Mouse (Mus musculus) myocyte (in vitro differentiated cells): ENCODE results near the gene Ccn6. TPM values are rescaled to one million over a fixed set of nuclear protein-coding genes. Genes with fewer than 3 reads are reported as not detected.

Experiments used
- H3K27me3 ChIP-seq: one replicate; pipeline ENCODE4 v1.6.1; 2011; ENCODE audit not compliant: control insufficient read depth, insufficient read depth, insufficient read length
- H3K36me3 ChIP-seq: one replicate; pipeline ENCODE4 v1.6.1; 2011; ENCODE audit not compliant: control insufficient read depth, insufficient read depth
- H3K4me2 ChIP-seq: one replicate; pipeline ENCODE4 v1.6.1; 2011; ENCODE audit warnings: low read depth, control low read depth
- H3K4me3 ChIP-seq: one replicate; pipeline ENCODE4 v1.5.1; 2011; ENCODE audit warnings: mild to moderate bottlenecking, control low read depth, moderate library complexity
- H3K79me2 ChIP-seq: one replicate; pipeline ENCODE4 v1.6.1; 2011; ENCODE audit not compliant: control insufficient read depth, insufficient read depth
- H3ac ChIP-seq: one replicate; pipeline ENCODE4 v1.6.1; 2011; ENCODE audit not compliant: control insufficient read depth, insufficient read length
- CEBPB ChIP-seq: IDR thresholded peaks from 2 replicates; pipeline ENCODE4 v1.6.1; 2011; ENCODE audit warnings: mild to moderate bottlenecking, moderate library complexity; ENCODE audit not compliant: poor library complexity, insufficient read depth, severe bottlenecking
- E2F4 ChIP-seq: IDR thresholded peaks from one replicate; pipeline ENCODE4 v1.6.1; 2011; ENCODE audit warnings: mild to moderate bottlenecking, control low read depth, moderate library complexity; ENCODE audit not compliant: insufficient read depth
- MAX ChIP-seq: IDR thresholded peaks from one replicate; pipeline ENCODE4 v1.6.1; 2011; ENCODE audit warnings: low read depth, mild to moderate bottlenecking, control low read depth
- MYOD1 ChIP-seq, 3 experiments: IDR thresholded peaks; one replicate each; pipeline ENCODE4 v1.6.1; 2011; ENCODE audit warnings: control low read depth in 2 of 3, low read depth in 2 of 3, mild to moderate bottlenecking in 2 of 3, moderate library complexity in 1 of 3; ENCODE audit not compliant: insufficient read length in 2 of 3, control insufficient read depth in 1 of 3
- MYOG ChIP-seq, 3 experiments: IDR thresholded peaks; one replicate each; pipeline ENCODE4 v1.6.1; 2011; ENCODE audit warnings: control low read depth in 2 of 3, low read depth in 2 of 3, mild to moderate bottlenecking in 2 of 3; ENCODE audit not compliant: insufficient read length in 2 of 3, control insufficient read depth in 1 of 3, insufficient read depth in 1 of 3
- POLR2A ChIP-seq: IDR thresholded peaks from one replicate; pipeline ENCODE4 v1.6.1; 2011; ENCODE audit warnings: low read depth, mild to moderate bottlenecking, control low read depth, moderate library complexity; ENCODE audit not compliant: insufficient read length
- POLR2AphosphoS2 ChIP-seq: IDR thresholded peaks from one replicate; pipeline ENCODE4 v1.6.1; 2011; ENCODE audit warnings: low read depth, control low read depth; ENCODE audit not compliant: insufficient read length
- REST ChIP-seq: IDR thresholded peaks from one replicate; pipeline ENCODE4 v1.6.1; 2011; ENCODE audit warnings: mild to moderate bottlenecking, control low read depth, moderate library complexity; ENCODE audit not compliant: insufficient read depth, insufficient read length
- SRF ChIP-seq: IDR thresholded peaks from one replicate; pipeline ENCODE4 v1.6.1; 2011; ENCODE audit warnings: low read depth; ENCODE audit not compliant: control insufficient read depth, insufficient read length
- TCF12 ChIP-seq: IDR thresholded peaks from one replicate; pipeline ENCODE4 v1.6.1; 2011; ENCODE audit warnings: mild to moderate bottlenecking, control low read depth; ENCODE audit not compliant: poor library complexity, insufficient read depth, severe bottlenecking
- TCF3 ChIP-seq: IDR thresholded peaks from one replicate; pipeline ENCODE4 v1.6.1; 2011; ENCODE audit warnings: low read depth, control low read depth; ENCODE audit not compliant: insufficient read length
- USF1 ChIP-seq: IDR thresholded peaks from one replicate; pipeline ENCODE4 v1.6.1; 2011; ENCODE audit warnings: low read depth, mild to moderate bottlenecking, control low read depth, moderate library complexity
- polyA plus RNA-seq: library from polyadenylated mRNA; unstranded; fragments of >200 nt; fragmentation: generic; extraction: Trizol; gene quantifications from one replicate; pipeline ENCODE4 v1.2.1, GENCODE M21; 2012; ENCODE audit warnings: missing spikeins

Gene Ccn6
- polyA plus RNA-seq, 1 experiment: not detected

DNA sequence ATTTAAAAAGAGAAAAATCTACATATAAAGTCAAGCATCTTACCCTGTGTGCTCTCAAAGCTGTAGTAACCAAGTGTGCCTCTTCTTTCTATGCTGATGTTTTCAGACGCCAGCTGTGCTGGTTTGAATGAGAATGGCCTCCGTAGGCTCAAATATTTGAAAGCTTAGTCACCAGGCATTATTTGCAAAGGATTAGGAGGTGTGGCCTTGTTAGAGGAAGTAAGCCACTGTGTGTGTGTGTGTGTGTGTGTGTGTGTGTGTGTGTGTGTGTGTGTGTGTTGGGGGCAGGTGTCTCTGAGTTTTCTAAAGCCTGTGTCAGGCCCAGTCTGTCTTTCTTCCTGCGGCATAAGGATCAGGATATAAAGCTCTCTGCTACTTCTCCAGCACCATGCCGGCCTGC, 56.7 kb downstream of the Ccn6 start:
- Histone ChIP-seq H3K4me3 (no peak overlapping the region), H3K27me3 (no peaks in the 10 kb centered on the region), H3ac (no peak overlapping the region), H3K36me3 (no peaks in the 10 kb centered on the region), H3K79me2 (no peaks in the 10 kb centered on the region), H3K4me2 (no peak overlapping the region)
- TF ChIP-seq MAX (no peak), CEBPB (no peak), SRF (no peak), MYOG (IDR thresholded peaks at IDR 0.05; ENCODE audit: control insufficient read depth in 1 of 3, insufficient read depth in 1 of 3, insufficient read length in 2 of 3, low read depth in 2 of 3) (no peak), E2F4 (no peak), TCF3 (no peak), USF1 (no peak), POLR2A (no peak), TCF12 (no peak), POLR2AphosphoS2 (no peak), REST (no peak), MYOD1 (IDR thresholded peaks at IDR 0.05; ENCODE audit: control insufficient read depth in 1 of 3, insufficient read length in 2 of 3, low read depth in 2 of 3) (no peak)

DNA sequence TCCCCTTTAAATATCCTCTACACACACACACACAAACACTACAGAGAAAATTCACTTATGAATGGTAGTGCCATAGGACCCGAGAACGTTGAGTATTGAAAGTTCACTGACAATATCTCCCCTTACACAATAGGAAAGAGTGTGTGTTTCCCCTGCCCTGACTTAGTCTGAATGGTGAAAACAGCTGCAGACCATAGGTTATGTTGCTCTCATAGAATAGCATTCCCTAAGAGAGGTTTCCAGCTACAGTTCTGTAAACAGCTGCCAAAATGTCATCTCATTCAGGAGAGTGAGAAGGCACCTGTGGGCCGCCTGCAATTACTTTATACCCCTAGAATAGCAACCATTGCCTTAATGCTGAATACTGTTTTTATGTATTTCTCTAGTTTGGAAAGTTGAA, 57.2 kb downstream of the Ccn6 start:
- TF ChIP-seq POLR2AphosphoS2 (no peak), POLR2A (no peak), E2F4 (no peak), USF1 (no peak), SRF (no peak), MYOD1 (IDR thresholded peaks at IDR 0.05; ENCODE audit: control insufficient read depth in 1 of 3, insufficient read length in 2 of 3, low read depth in 2 of 3) (no peak), TCF3 (no peak), REST (no peak), MAX (no peak), MYOG (IDR thresholded peaks at IDR 0.05; ENCODE audit: control insufficient read depth in 1 of 3, insufficient read depth in 1 of 3, insufficient read length in 2 of 3, low read depth in 2 of 3) (no peak), TCF12 (no peak), CEBPB (no peak)
- H3K36me3 ChIP-seq: no peaks in the 10 kb centered on the region
- no peak overlapping the region for H3ac ChIP-seq
- no peaks in the 10 kb centered on the region for H3K79me2 ChIP-seq
- H3K4me3 ChIP-seq: no peak overlapping the region
- H3K27me3 ChIP-seq: no peaks in the 10 kb centered on the region
- no peak overlapping the region for H3K4me2 ChIP-seq

- no peaks in the 10 kb centered on the region for H3K79me2 ChIP-seq
- H3K36me3 ChIP-seq: no peaks in the 10 kb centered on the region
- TF ChIP-seq E2F4 (no peak), MYOG (IDR thresholded peaks at IDR 0.05; ENCODE audit: control insufficient read depth in 1 of 3, insufficient read depth in 1 of 3, insufficient read length in 2 of 3, low read depth in 2 of 3) (no peak), MYOD1 (IDR thresholded peaks at IDR 0.05; ENCODE audit: control insufficient read depth in 1 of 3, insufficient read length in 2 of 3, low read depth in 2 of 3) (no peak), TCF3 (no peak), REST (no peak), USF1 (no peak), SRF (no peak), MAX (no peak), POLR2A (no peak), POLR2AphosphoS2 (no peak), CEBPB (no peak), TCF12 (no peak)
Observed at GRCm38 (mm10) chr10:39104803-39105449, 58.7 kb downstream of the Ccn6 start.

More at GRCm38 (mm10) chr10:39104803-39105449, 58.7 kb downstream of the Ccn6 start:
- no peak overlapping the region for H3ac ChIP-seq
- H3K27me3 ChIP-seq: no peaks in the 10 kb centered on the region
- H3K4me2 ChIP-seq: no peak overlapping the region
- H3K4me3 ChIP-seq: no peak overlapping the region

Other genes starting within 250 kb of the Ccn6 start
- 0.16 TPM for gene Lama4, start 198.3 kb downstream of the Ccn6 start, polyA plus RNA-seq
- 5.3 TPM for gene Fam229b, start 29.9 kb downstream of the Ccn6 start, polyA plus RNA-seq
- 2.1 TPM for gene Tube1, start 29.8 kb downstream of the Ccn6 start, polyA plus RNA-seq
- 148 TPM for gene Fyn, start 205.1 kb upstream of the Ccn6 start, polyA plus RNA-seq